1 mouse cellular context compared by ENCODE assay signal in the genomic region with DNA sequence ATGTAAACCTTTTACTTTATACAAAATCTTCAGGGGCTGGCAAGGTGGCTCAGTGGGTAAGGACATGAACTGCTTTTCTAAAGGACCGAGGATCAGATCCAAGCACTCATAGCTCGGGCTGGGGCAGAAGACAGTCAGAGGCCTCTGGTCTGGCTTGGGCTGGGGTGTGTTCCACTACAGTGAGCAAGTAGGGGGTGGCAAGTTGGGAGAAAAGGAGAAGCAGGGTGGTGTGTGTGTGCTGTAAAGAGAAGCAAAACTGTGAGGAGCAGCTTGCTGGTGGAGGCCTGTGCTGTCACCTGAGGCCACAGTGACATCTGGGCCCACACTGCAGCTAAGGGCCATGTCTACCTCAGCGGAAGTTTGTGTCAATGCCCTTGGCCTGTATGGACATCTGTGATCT.
TF ChIP-seq lines count a peak whose summit lies in the region.

No protein-coding gene starts in this region.

TF ChIP-seq in CH12.LX, 34 proteins besides CTCF, POLR2A, EP300 and RAD21:
- TF ChIP-seq USF2 (conservative IDR thresholded peaks at IDR 0.05; ENCODE audit: low read depth, low read length), result no peak
- TF ChIP-seq JUN (IDR thresholded peaks at IDR 0.05; ENCODE audit: insufficient read depth, low read depth, low read length), result no peak
- TF ChIP-seq BHLHE40 (IDR thresholded peaks at IDR 0.05; ENCODE audit: low read depth, low read length), result 0 out of 2 replicates have a peak, but pooled peaks have one; percentile 28
- TF ChIP-seq HCFC1 (IDR thresholded peaks at IDR 0.05; ENCODE audit: low read depth, low read length), result no peak
- TF ChIP-seq PAX5 (IDR thresholded peaks at IDR 0.05; ENCODE audit: low read length), result no peak
- no peak for TF ChIP-seq NELFE (IDR thresholded peaks at IDR 0.05; ENCODE audit: low read depth, low read length)
- peak; percentile 36; the same call in 1 of the 2 replicates for TF ChIP-seq TCF12 (IDR thresholded peaks at IDR 0.05; ENCODE audit: low read depth, low read length)
- no peak for TF ChIP-seq MEF2A (IDR thresholded peaks at IDR 0.05; ENCODE audit: borderline replicate concordance, low read depth, low read length)
- TF ChIP-seq ZKSCAN1 (IDR thresholded peaks at IDR 0.05; ENCODE audit: borderline replicate concordance, low read depth, low read length), result no peak
- no peak for TF ChIP-seq ELF1 (IDR thresholded peaks at IDR 0.05; ENCODE audit: low read depth, low read length)
TF ChIP-seq in CH12.LX: peak in this region for 2.
